Mouse (Mus musculus) granulocyte monocyte progenitor cell, adult 5-6 weeks (primary cell): ENCODE results near the gene Prdm8. TPM values are rescaled to one million over a fixed set of nuclear protein-coding genes. Genes with fewer than 3 reads are reported as not detected.

Experiments
- ATAC-seq: replicated peaks from 2 replicates; pipeline ENCODE4 v1.8.0; 2016; ENCODE audit warnings: mild to moderate bottlenecking, moderate TSS enrichment, inconsistent platforms; ENCODE audit not compliant: poor library complexity, severe bottlenecking
- total RNA-seq, 2 experiments: library from RNA; stranded (forward) in 1 of 2; stranded (reverse) in 1 of 2; fragments of 200-712, 200-1000 nt in 1 of 2; fragments of >200 nt in 1 of 2; fragmentation: Nextera tagmentation in 1 of 2; gene quantifications; 2 replicates each; pipeline ENCODE4 v1.2.3; 2014 to 2017

Prdm8 gene
- total RNA-seq (2014; fragmentation: Nextera tagmentation) (not detected in 2 replicates), total RNA-seq (2017) (not detected in 2 replicates)

GRCm38 (mm10) chr5:98167180-98167824 is at the start of gene Prdm8:
Prdm8 (plus strand) TSS chr5:98167198.
- peak; percentile 78 for ATAC-seq

- peak; percentile 96 for ATAC-seq
These were observed 39.9 kb upstream of the Prdm8 start for GRCm38 (mm10) chr5:98127074-98127473.

- no peak for ATAC-seq
These were observed 28.3 kb upstream of the Prdm8 start for GRCm38 (mm10) chr5:98138545-98139296.

GRCm38 (mm10) chr5:98139297-98139660 is 27.7 kb upstream of the Prdm8 start:
- ATAC-seq, result no peak

GRCm38 (mm10) chr5:98146895-98147294 is 20.1 kb upstream of the Prdm8 start:
- ATAC-seq, result peak; percentile 97

GRCm38 (mm10) chr5:98166116-98166515 is 882 bp upstream of the Prdm8 start:
- no peak for ATAC-seq

- ATAC-seq, result no peak
These were observed 1.6 kb downstream of the Prdm8 start for GRCm38 (mm10) chr5:98168356-98169285.

- ATAC-seq, result no peak
These were observed 2.7 kb downstream of the Prdm8 start for GRCm38 (mm10) chr5:98169376-98170351.

- ATAC-seq, result peak; percentile 18
These were observed 4.7 kb downstream of the Prdm8 start for GRCm38 (mm10) chr5:98171651-98172230.

- ATAC-seq, result peak; percentile 21; the same call in 1 of the 2 replicates
These were observed 5.6 kb downstream of the Prdm8 start for GRCm38 (mm10) chr5:98172502-98173181.

- no peak for ATAC-seq
These were observed 6.7 kb downstream of the Prdm8 start for GRCm38 (mm10) chr5:98173694-98174093.

GRCm38 (mm10) chr5:98179606-98180005 is 12.6 kb downstream of the Prdm8 start:
- no peak for ATAC-seq

GRCm38 (mm10) chr5:98180461-98180887 is 13.5 kb downstream of the Prdm8 start:
- no peak for ATAC-seq

GRCm38 (mm10) chr5:98180888-98181635 is 14.1 kb downstream of the Prdm8 start:
- ATAC-seq, result no peak

- ATAC-seq, result no peak
These were observed 14.9 kb downstream of the Prdm8 start for GRCm38 (mm10) chr5:98181686-98182602.

- no peak for ATAC-seq
These were observed 15.6 kb downstream of the Prdm8 start for GRCm38 (mm10) chr5:98182603-98182920.

- no peak for ATAC-seq
These were observed 16.1 kb downstream of the Prdm8 start for GRCm38 (mm10) chr5:98183031-98183595.
